Mouse (Mus musculus) lung, postnatal 0 days (tissue): Measurements from ENCODE around the gene Kcnc4.

ENCODE experiments used
- CTCF ChIP-seq: IDR thresholded peaks from 2 replicates; pipeline ENCODE4 v1.5.1; 2016; ENCODE audit warnings: antibody characterized with exemption, mild to moderate bottlenecking
- EP300 ChIP-seq: IDR thresholded peaks from 2 replicates; pipeline ENCODE4 v1.6.1; 2016; ENCODE audit warnings: antibody characterized with exemption, mild to moderate bottlenecking, control low read depth

GRCm38 (mm10) chr3:107433614-107434013, 25.7 kb downstream of the Kcnc4 start:
- TF ChIP-seq CTCF = no peak
- TF ChIP-seq EP300 = no peak
